Mouse (Mus musculus): ENCODE results near the gene Diras2. TPM values are rescaled to one million over a fixed set of nuclear protein-coding genes. Genes with fewer than 3 reads are reported as not detected.

Diras2 gene
- total RNA-seq, 1 experiment, result 0.76 TPM

DNA sequence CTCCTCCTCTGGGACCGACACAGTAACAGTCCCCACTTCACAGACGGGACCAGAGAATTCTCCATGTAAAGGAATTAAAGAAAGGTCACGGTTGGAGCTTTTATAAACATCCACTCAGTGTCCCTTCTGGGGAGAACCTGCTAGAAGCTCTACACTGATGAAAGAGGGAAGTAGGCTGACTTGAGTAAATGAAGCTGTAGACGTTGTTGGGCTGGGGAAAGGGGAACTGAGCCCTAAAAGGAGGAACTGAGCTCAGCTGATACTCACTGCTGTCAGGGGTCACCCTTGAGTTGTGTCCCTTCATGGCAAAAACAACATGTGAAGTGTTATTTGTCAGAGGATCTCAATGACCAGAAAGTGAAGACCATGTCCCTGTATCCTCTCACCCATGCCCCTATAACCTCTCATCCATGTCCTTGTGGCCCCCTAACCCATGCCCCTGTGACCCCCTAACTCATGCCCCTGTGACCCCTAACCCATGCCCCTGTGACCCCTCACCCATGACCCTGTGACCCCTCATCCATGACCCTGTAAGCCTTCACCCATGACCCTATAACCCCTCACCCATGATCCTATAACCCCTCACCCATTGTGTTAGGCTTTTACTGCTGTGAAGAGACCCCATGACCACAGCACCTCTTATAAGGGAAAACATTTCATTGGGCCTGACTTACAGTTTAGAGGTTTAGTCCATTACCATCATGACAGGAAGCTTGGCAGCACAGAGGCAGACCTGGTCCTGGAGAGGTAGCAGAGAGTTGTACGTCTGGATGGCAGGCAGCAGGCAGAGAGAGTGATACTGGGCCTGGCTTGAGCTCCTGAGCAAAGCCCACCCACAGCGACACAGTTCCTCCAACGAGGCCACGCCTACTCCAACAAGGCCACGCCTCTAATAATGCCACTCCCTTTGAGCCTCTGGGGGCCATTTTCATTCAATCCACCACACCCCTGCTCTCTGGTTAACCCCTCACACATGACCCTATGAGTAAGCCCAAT is 41.7 kb upstream of the Diras2 start:
- DNase-seq (ENCODE audit: low read depth, low spot score), result peak; percentile 56
- no peak overlapping the region for H3K9ac ChIP-seq (ENCODE audit: insufficient read depth, low read depth, low read length, poor library complexity, severe bottlenecking)
- no peaks in the 10 kb centered on the region for H3K36me3 ChIP-seq (ENCODE audit: control insufficient read depth, insufficient read depth, low read length, poor library complexity, severe bottlenecking)
- in situ Hi-C loops (cut with MboI; ENCODE audit: low sequenced_read_pairs in 2 of 2, unreplicated experiment in 2 of 2), result no loop called here
- peaks cover 4 to 7% of the 10 kb centered on the region in 2 experiments; a peak in 3 of 4 replicates for H3K4me1 ChIP-seq (ENCODE audit: control insufficient read depth in 2 of 2, insufficient read depth in 2 of 2, low read length in 2 of 2, poor library complexity in 1 of 2)
- no peaks in the 10 kb centered on the region for H3K9me3 ChIP-seq (ENCODE audit: control insufficient read depth, insufficient read depth, low read depth, low read length)
- TF ChIP-seq HCFC1 (IDR thresholded peaks at IDR 0.05; ENCODE audit: borderline replicate concordance, insufficient read depth, low read length), result no peak
- TF ChIP-seq ZNF384 (IDR thresholded peaks at IDR 0.05; ENCODE audit: low read depth, low read length), result no peak
- TF ChIP-seq CHD2 (IDR thresholded peaks at IDR 0.05; ENCODE audit: low read depth, low read length), result no peak
- TF ChIP-seq MAFK (IDR thresholded peaks at IDR 0.05; ENCODE audit: insufficient read depth, low read depth, low read length), result no peak
- TF ChIP-seq ZC3H11A (IDR thresholded peaks at IDR 0.05; ENCODE audit: borderline replicate concordance, low read depth, low read length), result no peak
- no peak overlapping the region for H3K27ac ChIP-seq (ENCODE audit: insufficient read depth, low read depth, low read length, poor library complexity, severe bottlenecking)
- H3K4me3 ChIP-seq (ENCODE audit: insufficient read depth in 1 of 2, low read depth in 1 of 2, low read length in 2 of 2, poor library complexity in 1 of 2, severe bottlenecking in 1 of 2), result no peak overlapping the region

DNA sequence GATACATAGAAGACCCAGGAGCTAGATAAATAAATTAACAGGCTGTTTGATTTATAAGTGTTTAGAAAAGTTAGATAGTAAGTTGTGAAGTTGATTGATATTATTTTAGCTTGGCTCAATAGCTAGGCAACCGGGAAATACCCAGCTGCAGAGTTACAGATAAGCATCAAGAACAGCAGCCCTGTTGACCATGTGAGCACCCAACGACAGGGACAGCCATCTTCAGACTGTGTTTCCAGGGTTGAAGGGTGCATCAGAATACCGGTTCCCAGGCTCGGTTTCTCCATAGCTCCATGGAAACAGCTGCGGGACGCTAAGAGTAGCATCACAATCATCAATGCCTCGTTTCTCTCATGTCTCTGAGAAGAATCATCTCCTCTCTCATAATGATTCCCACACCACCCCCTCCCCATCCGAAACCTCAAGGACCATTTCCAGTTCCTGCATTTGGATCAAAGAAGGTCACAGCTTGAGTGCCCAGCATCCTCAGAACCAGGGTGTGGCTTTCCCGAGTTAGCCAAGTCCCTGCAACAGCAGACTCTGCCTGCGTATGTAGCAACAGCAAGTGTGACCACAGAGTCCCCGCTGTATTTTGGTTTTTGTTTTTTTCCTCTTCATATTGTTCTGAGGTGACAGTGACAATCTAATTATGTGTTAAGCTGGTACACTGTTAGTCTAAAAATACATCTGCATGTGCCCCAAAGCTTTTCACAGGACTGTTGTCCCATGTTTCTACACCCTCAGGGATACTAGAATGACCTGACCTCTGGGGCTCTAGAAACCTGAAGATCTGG is 40.7 kb upstream of the Diras2 start:
- DNase-seq (ENCODE audit: low read depth, low spot score), result no peak
- in situ Hi-C loops (cut with MboI; ENCODE audit: low sequenced_read_pairs in 2 of 2, unreplicated experiment in 2 of 2), result no loop called here
- peaks cover 4 to 7% of the 10 kb centered on the region in 2 experiments; a peak in 3 of 4 replicates for H3K4me1 ChIP-seq (ENCODE audit: control insufficient read depth in 2 of 2, insufficient read depth in 2 of 2, low read length in 2 of 2, poor library complexity in 1 of 2)
- no peak overlapping the region for H3K9ac ChIP-seq (ENCODE audit: insufficient read depth, low read depth, low read length, poor library complexity, severe bottlenecking)
- no peaks in the 10 kb centered on the region for H3K9me3 ChIP-seq (ENCODE audit: control insufficient read depth, insufficient read depth, low read depth, low read length)
- no peak overlapping the region for H3K4me3 ChIP-seq (ENCODE audit: insufficient read depth in 1 of 2, low read depth in 1 of 2, low read length in 2 of 2, poor library complexity in 1 of 2, severe bottlenecking in 1 of 2)
- no peak for TF ChIP-seq HCFC1 (IDR thresholded peaks at IDR 0.05; ENCODE audit: borderline replicate concordance, insufficient read depth, low read length)
- TF ChIP-seq MAFK (IDR thresholded peaks at IDR 0.05; ENCODE audit: insufficient read depth, low read depth, low read length), result no peak
- no peak for TF ChIP-seq CHD2 (IDR thresholded peaks at IDR 0.05; ENCODE audit: low read depth, low read length)
- no peak for TF ChIP-seq ZNF384 (IDR thresholded peaks at IDR 0.05; ENCODE audit: low read depth, low read length)
- TF ChIP-seq ZC3H11A (IDR thresholded peaks at IDR 0.05; ENCODE audit: borderline replicate concordance, low read depth, low read length), result no peak
- H3K27ac ChIP-seq (ENCODE audit: insufficient read depth, low read depth, low read length, poor library complexity, severe bottlenecking), result no peak overlapping the region
- no peaks in the 10 kb centered on the region for H3K36me3 ChIP-seq (ENCODE audit: control insufficient read depth, insufficient read depth, low read length, poor library complexity, severe bottlenecking)

DNA sequence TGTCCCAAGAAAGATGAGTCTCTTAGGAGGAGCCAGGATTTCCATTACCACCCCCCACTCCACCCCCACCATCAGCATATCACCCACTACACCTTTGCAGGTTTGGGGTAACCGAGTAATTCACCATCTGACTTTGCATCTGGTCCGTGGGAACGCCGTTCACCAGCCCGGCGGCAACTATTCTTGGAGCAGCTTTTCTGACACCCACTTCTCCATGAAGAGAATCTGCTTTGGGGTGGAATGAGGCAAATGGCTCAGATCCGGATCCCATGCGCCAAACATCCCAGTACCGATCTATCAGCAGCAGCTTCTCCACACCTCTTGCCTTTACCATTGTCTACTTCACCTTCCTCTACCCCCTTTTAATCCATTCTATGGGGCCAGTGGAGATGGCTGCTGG is 39.2 kb upstream of the Diras2 start:
- no peak for TF ChIP-seq HCFC1 (IDR thresholded peaks at IDR 0.05; ENCODE audit: borderline replicate concordance, insufficient read depth, low read length)
- no peak for TF ChIP-seq ZNF384 (IDR thresholded peaks at IDR 0.05; ENCODE audit: low read depth, low read length)
- no peak for TF ChIP-seq MAFK (IDR thresholded peaks at IDR 0.05; ENCODE audit: insufficient read depth, low read depth, low read length)
- TF ChIP-seq CHD2 (IDR thresholded peaks at IDR 0.05; ENCODE audit: low read depth, low read length), result no peak
- no peak for TF ChIP-seq ZC3H11A (IDR thresholded peaks at IDR 0.05; ENCODE audit: borderline replicate concordance, low read depth, low read length)
- H3K27ac ChIP-seq (ENCODE audit: insufficient read depth, low read depth, low read length, poor library complexity, severe bottlenecking), result no peak overlapping the region
- no peak overlapping the region for H3K9ac ChIP-seq (ENCODE audit: insufficient read depth, low read depth, low read length, poor library complexity, severe bottlenecking)
- H3K36me3 ChIP-seq (ENCODE audit: control insufficient read depth, insufficient read depth, low read length, poor library complexity, severe bottlenecking), result no peaks in the 10 kb centered on the region
- 0 out of 4 replicates have a peak overlapping the region, but pooled peaks of 1 of the 2 experiments have one; percentile 23 for H3K4me3 ChIP-seq (ENCODE audit: insufficient read depth in 1 of 2, low read depth in 1 of 2, low read length in 2 of 2, poor library complexity in 1 of 2, severe bottlenecking in 1 of 2)
- no peak for DNase-seq (ENCODE audit: low read depth, low spot score)
- peaks cover 4 to 15% of the 10 kb centered on the region in 2 experiments; a peak in 3 of 4 replicates for H3K4me1 ChIP-seq (ENCODE audit: control insufficient read depth in 2 of 2, insufficient read depth in 2 of 2, low read length in 2 of 2, poor library complexity in 1 of 2)
- in situ Hi-C loops (cut with MboI; ENCODE audit: low sequenced_read_pairs in 2 of 2, unreplicated experiment in 2 of 2), result no loop called here
- H3K9me3 ChIP-seq (ENCODE audit: control insufficient read depth, insufficient read depth, low read depth, low read length), result no peaks in the 10 kb centered on the region

DNA sequence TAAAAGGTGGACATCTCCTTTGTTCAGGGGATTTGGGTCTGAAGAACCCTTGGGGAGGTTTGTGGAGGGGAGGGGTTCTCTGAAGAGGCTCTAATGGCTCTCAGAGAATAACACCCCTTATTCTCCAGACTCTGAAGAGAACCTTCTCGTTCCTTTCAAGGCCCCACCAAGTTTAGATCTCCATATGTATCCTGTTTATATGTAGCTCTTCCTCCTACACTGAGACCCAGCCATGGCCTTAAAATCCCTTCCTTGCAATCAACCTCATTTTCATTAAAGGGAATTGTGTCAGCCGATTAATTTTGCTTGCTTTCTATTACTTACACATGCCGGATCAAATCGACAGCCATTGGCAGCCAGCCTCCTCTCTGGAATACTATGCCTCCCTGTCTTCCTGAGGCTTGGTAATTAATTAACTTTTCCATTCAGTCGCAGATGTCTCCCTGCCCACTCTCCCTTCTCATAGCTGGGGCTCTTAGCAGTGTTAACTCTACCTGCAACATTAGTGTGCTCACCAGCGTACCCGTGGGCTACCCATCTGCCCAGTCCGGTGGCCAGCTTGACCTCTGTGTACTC is 38.2 kb upstream of the Diras2 start:
- Histone ChIP-seq H3K9me3 (ENCODE audit: control insufficient read depth, insufficient read depth, low read depth, low read length) (no peaks in the 10 kb centered on the region), H3K9ac (ENCODE audit: insufficient read depth, low read depth, low read length, poor library complexity, severe bottlenecking) (no peak overlapping the region), H3K4me3 (ENCODE audit: insufficient read depth in 1 of 2, low read depth in 1 of 2, low read length in 2 of 2, poor library complexity in 1 of 2, severe bottlenecking in 1 of 2) (no peak overlapping the region), H3K4me1 (ENCODE audit: control insufficient read depth in 2 of 2, insufficient read depth in 2 of 2, low read length in 2 of 2, poor library complexity in 1 of 2) (peaks cover 4 to 15% of the 10 kb centered on the region in 2 experiments), H3K27ac (ENCODE audit: insufficient read depth, low read depth, low read length, poor library complexity, severe bottlenecking) (no peak overlapping the region), H3K36me3 (ENCODE audit: control insufficient read depth, insufficient read depth, low read length, poor library complexity, severe bottlenecking) (no peaks in the 10 kb centered on the region)
- no peak for TF ChIP-seq MAFK (IDR thresholded peaks at IDR 0.05; ENCODE audit: insufficient read depth, low read depth, low read length)
- TF ChIP-seq ZNF384 (IDR thresholded peaks at IDR 0.05; ENCODE audit: low read depth, low read length), result no peak
- TF ChIP-seq CHD2 (IDR thresholded peaks at IDR 0.05; ENCODE audit: low read depth, low read length), result no peak
- TF ChIP-seq HCFC1 (IDR thresholded peaks at IDR 0.05; ENCODE audit: borderline replicate concordance, insufficient read depth, low read length), result no peak
- no peak for TF ChIP-seq ZC3H11A (IDR thresholded peaks at IDR 0.05; ENCODE audit: borderline replicate concordance, low read depth, low read length)
- in situ Hi-C loops (cut with MboI; ENCODE audit: low sequenced_read_pairs in 2 of 2, unreplicated experiment in 2 of 2), result no loop called here
- no peak for DNase-seq (ENCODE audit: low read depth, low spot score)

All from ES-E14 (cell line).